Mouse (Mus musculus) kidney, adult 9 months (tissue): Measurements from ENCODE around the gene Arfgap3.
"Not testable (repeated sequence)": the region's sequence is repeated elsewhere in the genome, so short reads cannot be mapped to it uniquely, and the experiment has no call there.

Source experiments
- DNase-seq: peaks from one replicate; pipeline ENCODE4 v3.0.0; 2022

The Arfgap3 gene

GRCm38 (mm10) chr15:83344956-83345355 lies 5.1 kb downstream of the Arfgap3 start:
- no peak for DNase-seq

- no peak for DNase-seq
These were observed 5.9 kb downstream of the Arfgap3 start for GRCm38 (mm10) chr15:83344157-83344556.

GRCm38 (mm10) chr15:83338908-83339307 lies 11.1 kb downstream of the Arfgap3 start:
- peak; percentile 71 for DNase-seq

- no peak for DNase-seq
These were observed 11.9 kb downstream of the Arfgap3 start for GRCm38 (mm10) chr15:83337903-83338870.

DNA sequence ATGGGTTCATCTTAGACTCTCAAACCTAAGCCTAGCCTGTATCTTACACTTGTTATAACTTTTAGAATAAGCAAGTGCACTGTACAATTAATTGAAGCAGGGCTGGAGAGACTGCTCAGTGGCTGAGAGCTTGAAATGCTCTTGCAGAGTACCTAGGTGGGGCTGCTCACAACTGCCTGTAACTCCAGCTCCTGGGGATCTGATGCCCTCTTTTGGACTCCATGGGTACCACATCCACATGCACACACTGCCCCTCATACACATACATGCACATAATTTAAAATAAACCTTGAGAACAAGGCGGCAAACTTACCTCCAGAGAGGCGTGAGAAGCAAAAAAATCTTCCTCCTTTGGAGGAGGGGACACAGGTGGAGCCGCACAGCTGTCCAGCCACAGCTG lies 17.7 kb downstream of the Arfgap3 start:
- peak; percentile 42 for DNase-seq

DNA sequence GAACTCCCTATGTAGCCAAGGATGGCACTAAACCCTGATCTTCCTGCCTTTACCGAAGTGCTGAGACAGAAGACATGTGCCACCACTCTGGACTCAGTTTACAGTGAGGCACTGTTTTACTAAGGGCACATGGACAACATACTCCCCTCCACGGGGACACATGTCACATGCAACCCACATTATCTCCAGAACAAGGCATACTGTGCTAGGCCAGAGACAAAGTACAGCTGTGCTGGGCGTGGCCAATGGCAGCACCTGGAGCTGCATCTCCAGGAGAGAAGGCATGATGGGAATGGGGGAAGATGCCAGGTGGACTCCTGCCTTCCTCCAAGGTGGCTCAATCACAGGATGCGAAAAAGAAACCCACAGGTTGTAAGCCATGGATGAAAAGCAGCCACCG lies 21.1 kb downstream of the Arfgap3 start:
- DNase-seq: no peak

- no peak for DNase-seq
These were observed 27.0 kb downstream of the Arfgap3 start for GRCm38 (mm10) chr15:83323071-83323470.

DNA sequence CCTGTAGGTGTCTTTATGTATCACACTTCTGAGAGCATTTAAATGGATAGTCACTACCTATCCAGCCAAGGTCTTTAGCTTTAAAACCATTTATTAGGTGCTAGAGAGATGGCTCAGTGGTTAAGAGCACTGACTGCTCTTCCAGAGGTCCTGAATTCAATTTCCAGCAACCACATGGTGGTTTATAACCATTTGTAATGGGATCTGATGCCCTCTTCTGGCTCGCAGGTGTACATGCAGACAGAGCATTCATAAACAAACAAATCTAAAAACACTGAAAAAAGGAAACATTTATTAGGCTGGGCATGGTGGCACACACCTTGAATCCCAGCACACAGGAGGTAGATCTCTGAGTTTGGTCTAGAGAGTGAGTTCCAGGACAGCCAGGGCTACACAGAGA lies 35.1 kb downstream of the Arfgap3 start:
- DNase-seq: no peak

- no peak for DNase-seq
These were observed 40.2 kb downstream of the Arfgap3 start for GRCm38 (mm10) chr15:83309878-83310277.

DNA sequence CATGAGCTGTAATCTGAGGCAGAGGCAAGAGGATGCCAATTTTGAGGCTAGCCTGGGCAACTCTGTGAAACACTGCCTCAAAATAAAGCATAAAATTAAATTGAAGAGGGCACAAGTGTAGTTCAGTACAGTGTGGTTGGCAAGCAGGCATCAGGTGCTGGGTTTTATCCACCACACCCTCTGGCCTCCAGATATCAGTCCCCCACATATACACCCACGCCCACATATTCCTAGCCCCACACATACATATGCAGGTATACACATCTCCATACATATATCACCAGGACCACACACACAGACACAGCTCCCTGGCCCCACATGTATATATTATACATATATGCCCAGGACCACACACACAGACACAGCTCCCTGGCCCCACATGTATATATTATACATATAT lies 41.3 kb downstream of the Arfgap3 start:
- DNase-seq: not testable (repeated sequence)

GRCm38 (mm10) chr15:83306181-83306580 lies 43.9 kb downstream of the Arfgap3 start:
- peak; percentile 62 for DNase-seq

GRCm38 (mm10) chr15:83305192-83305921 lies 44.7 kb downstream of the Arfgap3 start:
- peak; percentile 84 for DNase-seq

GRCm38 (mm10) chr15:83304804-83305191 lies 45.2 kb downstream of the Arfgap3 start:
- DNase-seq: no peak

GRCm38 (mm10) chr15:83303656-83304484 lies 46.2 kb downstream of the Arfgap3 start:
- DNase-seq: peak; percentile 79

DNA sequence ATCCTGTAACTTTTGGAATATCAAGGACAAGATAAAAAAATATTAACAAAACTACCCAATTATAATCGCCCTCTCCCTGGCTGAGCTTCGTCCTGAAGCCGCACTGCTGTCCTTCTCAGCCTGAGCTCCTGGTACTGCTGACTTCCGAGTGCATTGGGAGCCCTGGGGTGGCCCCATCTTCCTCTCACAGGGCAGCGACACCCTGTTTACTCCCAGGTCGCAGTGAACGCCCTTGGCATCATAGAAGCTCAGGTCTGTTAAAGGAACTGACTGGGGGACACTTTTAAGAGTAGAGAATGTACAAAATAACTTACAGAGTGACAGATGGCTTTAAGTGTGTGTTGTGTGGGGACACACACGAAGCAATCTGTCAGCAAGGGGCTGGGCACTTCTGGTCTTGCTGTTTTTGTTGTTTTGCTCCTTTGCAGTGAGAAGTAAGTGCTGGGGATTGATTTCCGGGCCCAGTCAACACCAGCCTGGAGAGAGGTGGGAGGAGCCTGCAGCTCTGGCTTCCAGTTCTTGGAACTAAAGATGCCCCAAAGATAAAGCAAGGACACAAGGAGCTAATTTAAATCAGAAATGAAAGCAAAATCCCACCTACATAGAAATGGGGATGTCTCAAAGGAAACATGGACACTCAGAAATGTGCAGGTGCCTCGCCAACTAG lies 50.0 kb downstream of the Arfgap3 start:
- no peak for DNase-seq

GRCm38 (mm10) chr15:83299450-83299849 lies 50.6 kb downstream of the Arfgap3 start:
- no peak for DNase-seq

- no peak for DNase-seq
These were observed 51.2 kb downstream of the Arfgap3 start for GRCm38 (mm10) chr15:83298810-83299209.

DNA sequence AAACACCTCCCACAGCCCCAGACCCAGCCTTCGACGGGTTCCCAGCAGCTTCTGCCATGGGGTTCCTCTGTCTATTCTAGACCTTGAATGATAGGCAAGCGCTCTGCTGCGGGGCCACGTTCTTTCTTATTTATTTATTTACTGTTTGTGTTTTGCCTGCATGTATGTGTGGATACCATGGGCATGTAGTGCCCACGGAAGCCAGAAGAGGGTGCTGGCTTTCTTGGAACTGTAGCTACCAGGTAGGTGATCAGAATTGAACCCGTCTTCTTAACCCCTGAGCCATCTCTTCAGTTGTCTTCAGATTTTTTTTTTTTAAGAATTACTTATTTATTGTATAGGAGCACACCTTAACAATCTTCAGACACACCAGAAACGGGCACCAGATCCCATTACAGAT lies 51.7 kb downstream of the Arfgap3 start:
- DNase-seq: no peak

- no peak for DNase-seq
These were observed 53.2 kb downstream of the Arfgap3 start for GRCm38 (mm10) chr15:83296771-83297311.

GRCm38 (mm10) chr15:83296050-83296449 lies 54.0 kb downstream of the Arfgap3 start:
- DNase-seq: no peak

GRCm38 (mm10) chr15:83294954-83295353 lies 55.1 kb downstream of the Arfgap3 start:
- no peak for DNase-seq
